Mouse (Mus musculus) heart, postnatal 0 days (tissue): Measurements from ENCODE around the gene Ethe1. TPM values are rescaled to one million over a fixed set of nuclear protein-coding genes. Genes with fewer than 3 reads are reported as not detected.

ENCODE experiments used
- ATAC-seq: fragments of 200-750 bp; cut with Nextera tagmentation; 2 replicates; pipeline ENCODE4 v1.8.0; 2017; ENCODE audit warnings: low read depth, moderate number of reproducible peaks, moderate library complexity; ENCODE audit not compliant: insufficient read depth
- DNase-seq: peaks from one replicate; pipeline ENCODE4 v3.0.0-alpha.2; 2016; ENCODE audit warnings: low spot score
- H3K27ac ChIP-seq: fragments of 300-500 bp; sonication (generic); 2 replicates; pipeline ENCODE4 v1.5.1; 2014; ENCODE audit warnings: low read depth, mild to moderate bottlenecking
- H3K27me3 ChIP-seq: fragments of 300-500 bp; sonication (generic); 2 replicates; pipeline ENCODE4 v1.6.1; 2014; ENCODE audit warnings: low read length, mixed read lengths; ENCODE audit not compliant: control insufficient read depth, insufficient read depth
- H3K36me3 ChIP-seq: fragments of 300-500 bp; sonication (generic); replicated peaks from 2 replicates; pipeline ENCODE4 v1.6.1; 2014; ENCODE audit warnings: low read length, mixed read lengths; ENCODE audit not compliant: control insufficient read depth, insufficient read depth
- H3K4me1 ChIP-seq: fragments of 300-500 bp; sonication (generic); 2 replicates; pipeline ENCODE4 v1.6.1; 2014; ENCODE audit warnings: antibody characterized with exemption; ENCODE audit not compliant: control insufficient read depth, insufficient read depth
- H3K4me2 ChIP-seq: fragments of 300-500 bp; sonication (generic); 2 replicates; pipeline ENCODE4 v1.6.1; 2014; ENCODE audit warnings: low read depth, mild to moderate bottlenecking, low read length, moderate library complexity
- H3K4me3 ChIP-seq: fragments of 300-500 bp; sonication (generic); 2 replicates; pipeline ENCODE4 v1.5.1; 2014; ENCODE audit warnings: low read depth, low read length
- H3K9ac ChIP-seq: fragments of 300-500 bp; sonication (generic); replicated peaks from 2 replicates; pipeline ENCODE4 v1.6.1; 2014; ENCODE audit warnings: low read depth, low read length, mixed read lengths
- H3K9me3 ChIP-seq: fragments of 300-500 bp; sonication (generic); replicated peaks from 2 replicates; pipeline ENCODE4 v1.6.1; 2016; ENCODE audit warnings: low read length; ENCODE audit not compliant: control insufficient read depth
- CTCF ChIP-seq: IDR thresholded peaks from 2 replicates; pipeline ENCODE4 v1.5.1; 2016; ENCODE audit warnings: antibody characterized with exemption, control low read depth, low read depth
- EP300 ChIP-seq: IDR thresholded peaks from 2 replicates; pipeline ENCODE4 v1.6.1; 2016; ENCODE audit warnings: antibody characterized with exemption, low read depth
- WGBS: fragments of 180-500 bp; shearing (Covaris S2); extraction: QIAGEN DNeasy Blood & Tissue Kit; methylation state at CpG from one replicate; pipeline ENCODE4 v1.1.7; 2014; 5-methylcytosine and 5-hydroxymethylcytosine counted together
- polyA plus RNA-seq: library from polyadenylated mRNA; unstranded; fragments of >200 nt; fragmentation: Nextera tagmentation; extraction: Ambion mirVana; gene quantifications from 2 replicates; pipeline ENCODE4 v1.2.1, GENCODE M21; 2015
- total RNA-seq: library from RNA; depleted of rRNA; stranded (reverse); fragments of >200 nt; gene quantifications from 2 replicates; pipeline ENCODE4 v1.2.3, GENCODE M21; 2014; ENCODE audit warnings: low replicate concordance

Gene Ethe1
- total and polyA plus RNA-seq, 2 experiments from 2014 or later: 21.5 to 42.2 TPM

DNA sequence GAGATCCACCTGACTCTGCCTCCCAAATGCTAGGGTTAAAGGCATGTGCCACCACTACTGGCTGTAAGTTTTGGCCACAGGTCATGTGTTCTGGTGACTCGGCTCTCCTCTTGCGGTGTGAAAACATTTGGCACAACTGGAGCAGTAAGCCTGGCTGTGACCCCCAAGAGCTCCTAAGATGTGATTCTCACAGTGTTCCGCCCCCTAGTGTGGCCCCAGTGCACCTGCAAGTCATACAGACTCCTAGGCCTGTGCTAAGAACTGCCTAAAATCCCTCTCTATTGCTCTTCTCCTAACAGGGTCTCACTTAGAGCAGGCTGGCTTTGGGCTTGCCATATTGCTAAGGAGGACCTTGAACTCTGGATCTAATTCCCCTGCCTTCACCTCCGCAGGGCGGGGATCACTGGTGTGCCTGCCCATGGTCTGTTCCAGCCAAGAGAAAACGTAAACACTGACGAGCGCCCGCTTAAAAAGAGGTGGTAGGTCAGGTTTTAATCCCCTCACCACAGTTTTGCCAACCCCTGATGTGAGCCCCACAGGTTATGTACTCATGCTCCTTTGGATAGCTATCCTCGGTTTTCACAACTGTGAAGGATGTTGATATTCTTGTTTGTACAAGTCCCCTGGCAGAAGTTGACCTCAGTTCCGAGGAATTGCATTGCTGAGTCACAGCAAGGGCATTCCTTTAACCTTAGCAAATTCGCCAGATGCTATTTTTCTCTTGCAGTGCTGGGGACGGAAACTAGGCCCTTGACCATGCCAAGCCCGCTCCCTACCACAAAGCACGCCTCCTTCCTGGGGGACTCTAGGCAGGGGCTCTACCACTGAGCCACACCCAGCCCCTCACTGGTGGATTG, 12.1 kb downstream of the Ethe1 start:
- Histone ChIP-seq H3K9me3 (no peaks in the 10 kb centered on the region), H3K4me1 (no peaks in the 10 kb centered on the region), H3K4me3 (no peak overlapping the region), H3K27ac (no peak overlapping the region), H3K27me3 (no peaks in the 10 kb centered on the region), H3K36me3 (no peaks in the 10 kb centered on the region; the same call in 1 of the 2 replicates), H3K9ac (no peak overlapping the region), H3K4me2 (no peak overlapping the region)
- ATAC-seq: no peak
- WGBS: 67% methylated on average over 15 of the region's 15 CpGs
- TF ChIP-seq CTCF (no peak), EP300 (no peak)
- no peak for DNase-seq

DNA sequence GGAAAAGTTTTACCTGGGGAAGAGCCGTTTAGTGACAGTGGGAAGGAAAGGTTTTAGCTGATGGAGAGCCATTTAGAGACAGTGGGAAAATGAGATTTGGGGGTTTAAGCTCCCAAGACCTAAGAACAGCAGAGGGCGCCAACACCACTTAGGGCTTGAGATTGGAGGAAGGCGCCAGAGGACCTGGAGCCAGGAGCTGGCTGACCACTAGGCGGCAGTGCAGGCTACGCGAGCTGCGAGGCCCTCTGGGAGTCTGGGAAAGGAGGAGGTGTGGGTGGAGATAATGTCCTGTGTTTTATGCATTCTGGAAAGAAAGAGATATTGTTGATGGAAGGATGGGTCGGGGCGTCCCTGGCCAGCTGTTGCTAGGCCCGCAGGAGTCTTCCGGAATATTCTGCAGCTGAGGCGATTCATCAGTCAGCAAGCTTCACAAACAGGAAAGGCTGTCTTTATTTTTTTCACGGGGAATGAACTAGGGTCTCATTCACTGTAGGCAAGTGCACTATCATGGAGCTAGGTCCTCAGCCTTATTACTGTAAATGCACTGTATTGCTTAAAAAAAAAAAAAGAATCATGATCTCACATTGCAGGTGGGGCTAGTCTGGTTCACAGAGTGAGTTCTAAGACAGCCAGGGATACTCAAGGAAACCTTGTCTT, 13.7 kb downstream of the Ethe1 start:
- 6% methylated on average over 13 of the region's 13 CpGs for WGBS
- Histone ChIP-seq H3K27me3 (no peaks in the 10 kb centered on the region), H3K27ac (no peak overlapping the region), H3K36me3 (no peaks in the 10 kb centered on the region; the same call in 1 of the 2 replicates), H3K9ac (no peak overlapping the region), H3K9me3 (no peaks in the 10 kb centered on the region), H3K4me3 (no peak overlapping the region), H3K4me2 (no peak overlapping the region), H3K4me1 (no peaks in the 10 kb centered on the region)
- peak; percentile 94 for ATAC-seq
- TF ChIP-seq CTCF (peak; percentile 100), EP300 (no peak)
- DNase-seq: peak; percentile 92

DNA sequence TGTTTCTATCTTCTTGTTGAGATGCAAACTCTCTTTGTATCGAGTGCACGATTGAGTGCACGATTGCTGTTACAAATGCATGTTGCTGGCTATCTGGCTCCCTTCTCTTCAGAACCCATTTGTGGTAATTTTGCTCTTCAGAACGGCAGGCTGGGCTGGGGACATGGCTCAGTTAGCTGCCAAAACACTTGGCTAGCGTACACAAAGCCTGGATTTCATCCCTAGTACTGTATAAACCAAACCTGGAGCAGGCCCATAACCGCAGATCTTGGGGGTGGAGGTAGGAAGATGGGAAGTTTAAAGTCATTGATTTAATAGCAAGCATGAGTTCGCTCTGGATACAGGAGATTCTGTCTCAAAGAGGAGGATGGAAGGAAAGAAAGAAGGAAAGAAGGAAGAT, 18.2 kb downstream of the Ethe1 start:
- no peak for ATAC-seq
- H3K9me3 ChIP-seq: no peaks in the 10 kb centered on the region
- H3K4me2 ChIP-seq: no peak overlapping the region
- peaks cover 13% of the 10 kb centered on the region for H3K27me3 ChIP-seq
- no peak overlapping the region for H3K27ac ChIP-seq
- H3K4me3 ChIP-seq: no peak overlapping the region
- WGBS: 88% methylated on average over 7 of the region's 7 CpGs
- DNase-seq: no peak
- no peak for TF ChIP-seq CTCF
- no peak for TF ChIP-seq EP300
- no peak overlapping the region for H3K9ac ChIP-seq
- no peaks in the 10 kb centered on the region; the same call in 1 of the 2 replicates for H3K36me3 ChIP-seq
- H3K4me1 ChIP-seq: no peaks in the 10 kb centered on the region

DNA sequence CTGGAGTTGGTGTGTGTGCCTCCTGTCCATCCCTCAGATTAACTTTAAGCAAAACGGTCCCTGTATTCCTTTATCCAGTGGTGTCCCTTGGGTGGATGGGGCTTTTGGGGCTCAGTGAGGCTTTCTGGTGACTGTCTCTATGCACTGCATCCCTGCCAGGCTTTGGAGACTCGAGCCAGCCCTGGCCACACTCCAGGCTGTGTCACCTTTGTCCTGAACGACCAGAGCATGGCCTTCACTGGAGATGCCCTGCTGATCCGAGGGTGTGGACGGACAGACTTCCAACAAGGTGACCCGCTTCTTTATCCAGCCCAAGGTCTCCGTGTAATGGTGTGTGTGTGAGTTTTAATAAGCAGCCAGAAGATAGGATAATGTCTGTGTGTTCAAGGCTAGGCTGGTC, 18.7 kb downstream of the Ethe1 start:
- DNase-seq (no peak), ATAC-seq (no peak)
- no peak overlapping the region for H3K4me3 ChIP-seq
- no peak overlapping the region for H3K9ac ChIP-seq
- H3K36me3 ChIP-seq: no peaks in the 10 kb centered on the region; the same call in 1 of the 2 replicates
- no peak for TF ChIP-seq EP300
- TF ChIP-seq CTCF: no peak
- no peaks in the 10 kb centered on the region for H3K9me3 ChIP-seq
- no peaks in the 10 kb centered on the region for H3K4me1 ChIP-seq
- WGBS: 69% methylated on average over 7 of the region's 7 CpGs
- peaks cover 17% of the 10 kb centered on the region for H3K27me3 ChIP-seq
- no peak overlapping the region for H3K4me2 ChIP-seq
- H3K27ac ChIP-seq: no peak overlapping the region

DNA sequence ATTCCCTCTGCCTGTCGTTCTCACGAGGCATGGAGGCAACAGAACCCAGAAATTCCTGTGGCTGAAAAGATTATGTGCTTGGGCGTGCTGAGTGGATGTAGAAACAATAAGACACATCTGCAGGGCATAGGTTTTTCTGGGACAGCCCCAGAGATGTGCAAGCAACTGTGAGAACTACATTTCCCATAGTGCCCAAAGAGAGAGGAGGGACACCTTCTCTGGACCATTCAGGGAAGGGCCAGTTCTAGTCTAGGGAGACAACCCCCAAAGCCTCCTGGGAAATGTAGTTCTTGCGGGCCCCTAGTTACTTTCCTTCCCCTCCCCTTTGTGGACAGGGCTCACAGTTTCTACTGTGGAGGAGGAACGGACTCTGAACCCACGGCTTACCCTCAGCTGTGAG, 20.7 kb downstream of the Ethe1 start:
- no peaks in the 10 kb centered on the region for H3K9me3 ChIP-seq
- 49% methylated on average over 6 of the region's 6 CpGs for WGBS
- H3K27me3 ChIP-seq: peaks cover 37% of the 10 kb centered on the region
- H3K4me1 ChIP-seq: peaks cover 3% of the 10 kb centered on the region; the same call in 1 of the 2 replicates
- H3K4me3 ChIP-seq: peak overlapping the region; percentile 2; the same call in 1 of the 2 replicates
- H3K9ac ChIP-seq: no peak overlapping the region
- H3K4me2 ChIP-seq: no peak overlapping the region
- DNase-seq (peak; percentile 71), ATAC-seq (peak; percentile 74)
- TF ChIP-seq EP300 (no peak), CTCF (no peak)
- H3K36me3 ChIP-seq: no peaks in the 10 kb centered on the region; the same call in 1 of the 2 replicates
- no peak overlapping the region for H3K27ac ChIP-seq
